Mouse (Mus musculus): ENCODE measurements at regions not wholly inside any gene's neighbourhood (a gene's known extent, or its start where the extent isn't known, plus 50 kb on each side); places are given as distances from the start of the nearest gene placed in this dataset.

DNA sequence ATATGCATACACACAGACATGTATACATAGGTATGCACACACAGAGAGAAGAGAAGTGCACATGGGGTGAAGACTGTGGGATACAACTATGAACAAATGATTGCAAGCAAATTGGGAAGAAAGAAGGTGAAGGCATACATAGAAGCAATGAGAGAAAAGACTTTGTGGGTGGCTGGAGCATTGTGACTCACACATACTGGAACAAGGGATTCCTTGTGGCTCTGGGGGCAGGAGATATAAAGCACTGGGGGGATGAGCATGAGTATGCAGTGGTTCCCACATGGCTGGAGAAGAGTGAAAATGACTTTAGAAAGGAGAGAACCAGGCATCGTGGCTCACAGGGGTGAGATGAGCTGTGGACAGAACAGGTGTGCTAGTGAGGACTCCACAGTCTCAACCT lies 156.6 kb downstream of the Nuf2 start:
- Histone ChIP-seq H3K4me2 (ENCODE audit: low read depth, low read length, poor library complexity, severe bottlenecking) (no peak overlapping the region), H3K9ac (replicated peaks; ENCODE audit: low read length, poor library complexity, severe bottlenecking) (no peak overlapping the region), H3K4me3 (ENCODE audit: low read depth, low read length) (no peak overlapping the region), H3K27ac (ENCODE audit: low read depth, low read length) (no peak overlapping the region), H3K27me3 (ENCODE audit: insufficient read depth, low read length) (no peaks in the 10 kb centered on the region), H3K36me3 (ENCODE audit: insufficient read depth, low read length) (no peaks in the 10 kb centered on the region), H3K9me3 (ENCODE audit: low read length) (no peaks in the 10 kb centered on the region), H3K4me1 (ENCODE audit: insufficient read depth, low read length) (no peaks in the 10 kb centered on the region)
- WGBS: 87% methylated on average over 1 of the region's 1 CpGs
- ATAC-seq (ENCODE audit: low FRiP score): no peak
- TF ChIP-seq CTCF (IDR thresholded peaks at IDR 0.05): no peak
- DNase-seq (ENCODE audit: low spot score): no peak

DNA sequence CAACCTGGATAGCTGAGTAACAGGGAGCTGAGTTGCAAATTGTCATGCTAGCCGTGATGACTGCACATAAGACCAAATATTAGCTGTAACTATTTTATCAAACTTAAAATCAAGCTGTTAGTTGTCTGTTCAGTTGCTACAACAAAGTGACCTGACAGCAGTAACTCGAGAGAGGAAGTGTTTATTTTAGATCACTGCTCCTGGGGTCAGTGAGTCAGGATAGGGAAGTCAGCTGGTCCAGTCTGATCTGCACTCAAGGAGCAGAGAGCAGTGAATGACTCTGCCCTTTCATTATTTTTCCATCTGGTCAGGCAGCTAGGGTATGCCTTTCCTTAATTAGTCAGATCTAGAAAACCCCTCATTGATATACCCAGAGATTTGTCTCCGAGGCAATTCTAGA lies 162.5 kb downstream of the Nuf2 start:
- Histone ChIP-seq H3K27ac (ENCODE audit: low read depth, low read length) (no peak overlapping the region), H3K4me3 (ENCODE audit: low read depth, low read length) (no peak overlapping the region), H3K4me1 (ENCODE audit: insufficient read depth, low read length) (no peaks in the 10 kb centered on the region; the same call in 1 of the 2 replicates), H3K27me3 (ENCODE audit: insufficient read depth, low read length) (no peaks in the 10 kb centered on the region), H3K36me3 (ENCODE audit: insufficient read depth, low read length) (no peaks in the 10 kb centered on the region), H3K9me3 (ENCODE audit: low read length) (no peaks in the 10 kb centered on the region), H3K4me2 (ENCODE audit: low read depth, low read length, poor library complexity, severe bottlenecking) (no peak overlapping the region), H3K9ac (replicated peaks; ENCODE audit: low read length, poor library complexity, severe bottlenecking) (no peak overlapping the region)
- ATAC-seq (ENCODE audit: low FRiP score): no peak
- DNase-seq (ENCODE audit: low spot score): no peak
- WGBS: 70% methylated on average over 3 of the region's 3 CpGs
- TF ChIP-seq CTCF (IDR thresholded peaks at IDR 0.05): no peak

DNA sequence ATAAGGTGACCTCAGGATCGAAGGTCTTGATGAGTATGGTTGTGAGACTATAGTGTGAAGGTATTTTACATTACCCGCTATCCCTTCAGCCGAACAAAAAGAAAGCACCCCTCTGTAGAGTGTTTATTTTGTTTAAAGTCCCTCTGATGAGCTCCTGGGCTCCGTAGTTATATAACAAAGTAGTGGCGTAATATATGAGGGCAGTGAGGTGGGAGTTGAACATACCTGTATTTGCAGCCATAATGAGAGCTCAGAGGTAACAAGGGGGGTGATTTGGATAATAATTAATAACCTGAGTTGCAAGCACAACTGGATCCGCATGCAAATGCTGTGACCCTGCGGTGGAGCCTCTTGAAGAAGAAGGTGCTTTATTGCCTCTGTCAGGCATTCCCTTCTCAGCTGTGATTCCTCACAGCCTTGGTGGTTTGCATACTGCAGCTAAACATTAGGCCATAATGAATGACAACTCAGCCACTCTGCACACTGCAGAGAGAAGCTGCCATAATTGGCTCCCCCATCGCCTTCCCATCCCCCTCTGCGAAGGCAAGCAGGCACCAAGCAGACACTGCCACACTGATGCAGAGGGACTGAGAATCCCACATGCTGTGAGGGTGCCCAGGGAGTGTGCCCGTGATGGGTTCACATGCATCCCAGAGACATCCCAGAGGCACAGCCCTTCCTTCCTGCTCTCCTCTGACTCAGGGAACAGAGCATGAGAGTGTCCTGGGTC lies 163.3 kb downstream of the Nuf2 start:
- no peak for TF ChIP-seq CTCF (IDR thresholded peaks at IDR 0.05)
- H3K4me1 ChIP-seq (ENCODE audit: insufficient read depth, low read length): no peaks in the 10 kb centered on the region; the same call in 1 of the 2 replicates
- 71% methylated on average over 10 of the region's 10 CpGs for WGBS
- no peaks in the 10 kb centered on the region for H3K36me3 ChIP-seq (ENCODE audit: insufficient read depth, low read length)
- DNase-seq (ENCODE audit: low spot score) (no peak), ATAC-seq (ENCODE audit: low FRiP score) (no peak)
- no peaks in the 10 kb centered on the region for H3K9me3 ChIP-seq (ENCODE audit: low read length)
- no peak overlapping the region for H3K4me3 ChIP-seq (ENCODE audit: low read depth, low read length)
- no peak overlapping the region for H3K4me2 ChIP-seq (ENCODE audit: low read depth, low read length, poor library complexity, severe bottlenecking)
- H3K27me3 ChIP-seq (ENCODE audit: insufficient read depth, low read length): no peaks in the 10 kb centered on the region
- no peak overlapping the region for H3K27ac ChIP-seq (ENCODE audit: low read depth, low read length)
- H3K9ac ChIP-seq (replicated peaks; ENCODE audit: low read length, poor library complexity, severe bottlenecking): no peak overlapping the region

DNA sequence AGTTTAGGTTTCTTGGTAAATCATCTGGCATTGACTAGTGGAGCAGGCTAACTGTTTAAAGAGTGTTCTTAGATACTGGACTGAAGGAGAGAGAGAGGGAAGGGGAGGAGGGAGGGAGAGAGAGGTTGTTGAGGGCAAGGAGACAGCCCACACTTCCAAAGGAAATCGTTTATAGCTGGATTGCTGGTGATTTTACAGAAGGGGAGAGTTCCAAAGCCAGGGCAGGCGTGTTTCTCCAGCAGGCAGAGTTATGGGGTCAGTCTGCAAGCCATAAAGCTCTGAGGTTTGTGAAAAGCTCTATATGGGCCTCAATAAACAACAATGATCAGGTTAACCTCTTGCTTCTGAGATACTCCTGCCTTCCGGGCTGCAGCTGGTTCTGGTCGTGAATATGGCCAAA lies 163.9 kb downstream of the Nuf2 start:
- 66% methylated on average over 4 of the region's 4 CpGs for WGBS

DNA sequence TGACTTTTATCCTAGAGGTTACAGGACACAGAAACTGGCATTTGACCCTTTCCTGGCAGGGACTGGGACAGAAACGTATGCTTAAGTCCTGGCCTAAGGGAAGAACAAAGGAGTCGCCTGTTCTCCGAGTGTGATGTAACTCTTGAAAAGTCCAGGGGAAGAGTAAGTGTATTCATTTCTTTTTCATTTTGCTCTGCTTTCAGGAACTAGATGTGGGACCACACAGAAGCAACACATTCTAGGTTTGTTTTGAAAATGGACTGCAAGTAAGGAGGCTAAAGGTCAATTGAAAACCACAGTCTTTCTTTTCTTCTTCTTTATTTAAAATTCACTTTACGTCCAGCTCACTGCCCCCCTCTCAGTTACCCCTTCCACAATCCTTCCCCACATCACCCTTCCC lies 168.7 kb downstream of the Nuf2 start:
- Histone ChIP-seq H3K4me1 (ENCODE audit: insufficient read depth, low read length) (no peaks in the 10 kb centered on the region), H3K9me3 (ENCODE audit: low read length) (no peaks in the 10 kb centered on the region), H3K36me3 (ENCODE audit: insufficient read depth, low read length) (no peaks in the 10 kb centered on the region), H3K4me3 (ENCODE audit: low read depth, low read length) (no peak overlapping the region), H3K27ac (ENCODE audit: low read depth, low read length) (no peak overlapping the region), H3K4me2 (ENCODE audit: low read depth, low read length, poor library complexity, severe bottlenecking) (no peak overlapping the region), H3K27me3 (ENCODE audit: insufficient read depth, low read length) (no peaks in the 10 kb centered on the region), H3K9ac (replicated peaks; ENCODE audit: low read length, poor library complexity, severe bottlenecking) (no peak overlapping the region)
- WGBS: 53% methylated on average over 4 of the region's 4 CpGs
- DNase-seq (ENCODE audit: low spot score) (no peak), ATAC-seq (ENCODE audit: low FRiP score) (no peak)
- no peak for TF ChIP-seq CTCF (IDR thresholded peaks at IDR 0.05)

More for the DNA sequence above, 163.9 kb downstream of the Nuf2 start:
- H3K9me3 ChIP-seq (ENCODE audit: low read length): no peaks in the 10 kb centered on the region
- no peak overlapping the region for H3K27ac ChIP-seq (ENCODE audit: low read depth, low read length)
- no peak for DNase-seq (ENCODE audit: low spot score)
- H3K4me2 ChIP-seq (ENCODE audit: low read depth, low read length, poor library complexity, severe bottlenecking): no peak overlapping the region
- no peak overlapping the region for H3K9ac ChIP-seq (replicated peaks; ENCODE audit: low read length, poor library complexity, severe bottlenecking)
- H3K27me3 ChIP-seq (ENCODE audit: insufficient read depth, low read length): no peaks in the 10 kb centered on the region
- TF ChIP-seq CTCF (IDR thresholded peaks at IDR 0.05): no peak
- ATAC-seq (ENCODE audit: low FRiP score): no peak
- no peak overlapping the region for H3K4me3 ChIP-seq (ENCODE audit: low read depth, low read length)
- no peaks in the 10 kb centered on the region for H3K36me3 ChIP-seq (ENCODE audit: insufficient read depth, low read length)
- no peaks in the 10 kb centered on the region; the same call in 1 of the 2 replicates for H3K4me1 ChIP-seq (ENCODE audit: insufficient read depth, low read length)

DNA sequence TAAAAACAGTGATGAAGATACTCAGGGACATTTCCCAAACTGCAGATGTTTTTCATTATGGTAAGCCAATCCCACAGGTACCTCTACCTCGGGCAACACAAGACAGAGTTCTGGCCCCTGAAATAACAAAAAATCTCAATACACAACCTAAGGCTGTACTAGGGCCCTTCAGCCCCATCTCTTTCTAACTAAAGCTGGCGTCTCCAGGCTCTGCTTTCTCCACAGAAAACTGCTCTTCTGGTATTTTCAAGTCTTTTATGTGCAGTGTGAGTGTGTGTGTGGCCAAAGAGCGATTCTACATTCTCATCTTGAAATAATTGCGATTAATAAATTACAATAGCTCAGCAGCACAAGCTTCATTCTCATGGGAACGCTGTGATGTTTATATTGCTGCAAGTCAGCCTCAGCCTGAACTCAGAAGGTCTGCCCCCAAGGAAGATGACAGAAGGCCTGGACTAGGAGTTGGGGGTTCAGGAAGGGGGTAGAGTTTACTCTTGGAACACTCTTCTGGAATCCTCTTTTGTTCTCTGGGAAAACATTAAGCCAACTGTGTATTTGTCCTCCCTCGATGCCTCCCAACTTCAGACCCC lies 173.5 kb downstream of the Nuf2 start:
- TF ChIP-seq CTCF (IDR thresholded peaks at IDR 0.05): no peak
- no peak overlapping the region for H3K9ac ChIP-seq (replicated peaks; ENCODE audit: low read length, poor library complexity, severe bottlenecking)
- no peaks in the 10 kb centered on the region for H3K9me3 ChIP-seq (ENCODE audit: low read length)
- H3K27me3 ChIP-seq (ENCODE audit: insufficient read depth, low read length): no peaks in the 10 kb centered on the region
- H3K4me2 ChIP-seq (ENCODE audit: low read depth, low read length, poor library complexity, severe bottlenecking): no peak overlapping the region
- ATAC-seq (ENCODE audit: low FRiP score): no peak
- no peak for DNase-seq (ENCODE audit: low spot score)
- H3K27ac ChIP-seq (ENCODE audit: low read depth, low read length): no peak overlapping the region
- no peaks in the 10 kb centered on the region for H3K4me1 ChIP-seq (ENCODE audit: insufficient read depth, low read length)
- H3K4me3 ChIP-seq (ENCODE audit: low read depth, low read length): no peak overlapping the region
- H3K36me3 ChIP-seq (ENCODE audit: insufficient read depth, low read length): no peaks in the 10 kb centered on the region
- 82% methylated on average over 6 of the region's 6 CpGs for WGBS
